Mouse (Mus musculus) liver, postnatal 0 days (tissue): Measurements from ENCODE around the gene St6galnac6.

Source experiments
- CTCF ChIP-seq: sonication (generic); IDR thresholded peaks from 2 replicates; pipeline ENCODE4 v1.5.1; 2016; ENCODE audit warnings: antibody characterized with exemption, low read depth
- EP300 ChIP-seq: IDR thresholded peaks from 2 replicates; pipeline ENCODE4 v1.6.1; 2016; ENCODE audit warnings: antibody characterized with exemption, low read depth, mild to moderate bottlenecking

DNA sequence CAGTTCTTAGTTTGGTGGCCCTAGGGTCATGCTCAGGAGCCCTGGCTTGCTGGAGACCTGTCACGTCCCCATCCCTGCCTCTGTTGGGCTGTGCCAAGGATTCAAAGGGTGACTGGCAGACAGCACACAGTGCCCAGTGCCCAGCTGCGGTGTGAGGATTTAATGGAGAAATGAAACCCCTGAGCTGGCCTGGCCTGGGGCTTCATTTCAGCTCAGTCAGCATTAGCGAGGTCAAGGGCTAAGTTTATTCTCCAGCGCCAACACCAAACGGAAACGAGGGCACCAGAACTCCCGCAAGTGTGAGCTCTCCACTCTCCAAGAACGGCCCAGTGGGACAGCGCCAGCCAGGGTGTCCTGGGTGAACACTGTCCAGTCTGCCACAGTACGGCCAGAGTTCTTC lies 9.3 kb upstream of the St6galnac6 start:
- TF ChIP-seq CTCF (no peak), EP300 (no peak)
